Mouse (Mus musculus): ENCODE data around the gene Eml5. TPM values are rescaled to one million over a fixed set of nuclear protein-coding genes. Genes with fewer than 3 reads are reported as not detected.

Eml5 gene
- polyA plus RNA-seq (2014; fragmentation: Nextera tagmentation; extraction: Ambion mirVana) = 4.3 and 4.9 TPM in 2 replicates

DNA sequence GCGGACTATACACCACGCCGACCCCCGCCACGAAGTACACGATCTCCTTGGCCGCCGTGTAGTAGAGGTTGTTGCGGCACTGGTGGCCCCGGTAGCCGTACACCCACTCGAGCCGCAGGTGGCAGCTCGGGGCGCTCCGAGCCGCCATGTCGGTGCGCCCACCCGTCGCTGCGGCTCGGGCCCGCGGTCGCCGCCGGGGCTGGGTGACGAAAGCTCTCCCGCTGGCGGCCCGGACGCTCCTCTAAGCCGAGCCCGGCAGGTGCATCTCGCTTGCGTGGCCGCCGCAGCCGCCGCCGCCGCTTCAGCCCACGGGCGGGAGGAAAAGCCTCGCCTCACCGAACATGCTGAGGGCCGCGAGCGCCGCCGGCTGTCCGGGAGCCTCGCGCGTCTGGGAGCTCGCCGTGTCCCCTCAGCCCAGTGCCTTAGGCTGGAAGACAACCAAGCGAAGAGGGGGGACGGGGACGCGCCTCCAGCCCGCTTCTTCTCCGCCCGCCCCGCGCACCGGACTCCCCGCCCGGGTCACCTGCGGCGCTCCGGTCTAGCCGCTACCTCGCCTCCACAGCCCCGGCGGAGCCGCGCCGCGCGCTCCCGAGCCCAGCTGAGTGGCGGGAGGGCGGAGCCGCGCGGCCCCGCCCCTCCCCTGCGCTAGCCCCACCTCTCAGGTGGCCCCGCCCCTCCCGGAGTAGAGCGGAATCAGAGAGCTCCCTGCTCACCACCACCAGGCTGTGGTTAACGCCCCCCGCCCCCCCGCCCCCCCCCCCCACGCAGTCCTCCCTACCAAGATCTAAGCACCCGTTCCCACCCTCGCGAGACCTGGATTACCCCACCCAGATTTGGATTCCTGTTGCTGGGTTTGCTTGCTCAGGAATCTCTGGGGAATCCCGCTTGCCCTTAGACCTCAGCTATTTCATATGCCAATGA lies at the start of gene Eml5:
Gene Eml5 (minus strand): TSS at position 604 of the 921 bp plus-strand sequence.
- H3K4me1 ChIP-seq (ENCODE audit: insufficient read depth) = no peaks in the 10 kb centered on the region
- DNase-seq = peak; percentile 84
- no peak within 1 kb of the TSS; the same call in 1 of the 2 replicates for H3K27ac ChIP-seq (ENCODE audit: low read depth)
- H3K4me3 ChIP-seq (ENCODE audit: low read depth, low read length) = peak within 1 kb of the TSS; percentile 75
- under 1% methylated on average over 100 of the region's 101 CpGs for WGBS
- H3K36me3 ChIP-seq (ENCODE audit: insufficient read depth) = no peaks in the 10 kb centered on the region
- peak; percentile 94 for ATAC-seq (ENCODE audit: insufficient read depth)
- peaks cover 13% of the 10 kb centered on the region; the same call in 1 of the 2 replicates for H3K27me3 ChIP-seq (ENCODE audit: insufficient read depth, low read length)
- H3K4me2 ChIP-seq = peak within 1 kb of the TSS; percentile 77
- H3K9ac ChIP-seq = peak within 1 kb of the TSS; percentile 50
- no peaks in the 10 kb centered on the region for H3K9me3 ChIP-seq (ENCODE audit: low read depth, low read length)
- no peak for TF ChIP-seq CTCF (IDR thresholded peaks at IDR 0.05; ENCODE audit: low read depth)

DNA sequence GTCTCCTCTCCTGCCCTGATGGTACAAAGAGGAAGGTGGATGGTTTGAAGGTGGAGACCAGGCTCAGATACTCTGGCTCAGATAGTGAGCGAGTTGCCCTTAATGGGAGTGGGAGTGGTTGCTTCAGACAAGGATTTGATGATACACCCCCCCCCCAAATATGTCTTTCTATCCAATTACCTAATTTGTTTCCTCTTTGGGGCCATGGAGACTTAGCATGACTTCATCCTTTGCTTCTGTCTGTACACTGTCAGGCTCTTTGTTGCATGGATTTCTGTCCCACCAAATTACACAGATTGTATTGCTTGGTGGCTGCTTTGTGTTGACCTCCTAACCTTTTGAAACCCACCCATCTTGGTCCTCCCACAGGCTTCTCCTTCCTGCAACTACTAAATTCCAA lies 31.6 kb upstream of the Eml5 start:
- H3K9me3 ChIP-seq (ENCODE audit: low read depth, low read length) = no peaks in the 10 kb centered on the region
- H3K27ac ChIP-seq (ENCODE audit: low read depth) = no peak overlapping the region
- WGBS = 96% methylated on average over 1 of the region's 1 CpGs
- H3K27me3 ChIP-seq (ENCODE audit: insufficient read depth, low read length) = no peaks in the 10 kb centered on the region
- no peak for ATAC-seq (ENCODE audit: insufficient read depth)
- H3K4me3 ChIP-seq (ENCODE audit: low read depth, low read length) = no peak overlapping the region
- H3K36me3 ChIP-seq (ENCODE audit: insufficient read depth) = no peaks in the 10 kb centered on the region
- H3K9ac ChIP-seq = no peak overlapping the region
- no peaks in the 10 kb centered on the region for H3K4me1 ChIP-seq (ENCODE audit: insufficient read depth)
- no peak for TF ChIP-seq CTCF (IDR thresholded peaks at IDR 0.05; ENCODE audit: low read depth)
- H3K4me2 ChIP-seq = no peak overlapping the region
- no peak for DNase-seq

DNA sequence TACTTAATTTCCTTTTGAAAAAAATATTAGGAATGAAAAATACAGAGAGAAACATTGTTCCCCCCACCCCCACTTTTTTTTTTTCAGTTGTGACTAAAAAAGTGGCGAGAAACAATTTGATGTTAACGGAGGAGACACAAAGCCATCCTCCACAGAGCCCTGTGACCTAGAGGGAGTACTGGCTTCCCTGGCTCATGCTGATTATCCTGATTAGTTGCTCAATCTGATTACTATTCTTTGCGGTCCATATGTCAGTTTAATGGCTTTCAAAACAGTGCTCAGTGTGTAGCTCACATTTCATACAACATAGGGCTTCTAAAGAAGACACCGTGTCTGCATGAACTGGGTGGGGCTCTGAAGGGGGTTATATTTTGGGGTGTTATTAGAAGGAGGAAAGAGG lies 31.2 kb upstream of the Eml5 start:
- DNase-seq = no peak
- no peak for ATAC-seq (ENCODE audit: insufficient read depth)

DNA sequence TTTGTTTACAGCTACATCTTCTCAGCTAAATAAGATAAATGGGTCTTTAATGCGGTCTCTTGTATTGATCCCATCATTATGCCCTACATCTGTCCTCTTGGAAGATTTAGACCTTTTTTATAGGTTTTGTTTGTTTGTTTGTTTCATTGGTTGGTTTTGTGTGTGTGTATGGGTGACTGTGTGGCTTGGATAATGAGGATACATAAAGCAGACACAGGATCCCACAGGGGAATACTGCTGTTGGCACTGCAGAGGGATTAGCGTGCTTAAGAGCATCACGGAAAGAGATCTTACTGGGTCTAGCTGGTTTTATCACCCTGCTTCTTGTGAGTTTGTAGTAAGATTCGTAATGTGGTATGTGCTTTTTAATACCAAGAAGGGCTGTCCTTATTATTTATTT lies 29.9 kb upstream of the Eml5 start:
- no peak for TF ChIP-seq CTCF (IDR thresholded peaks at IDR 0.05; ENCODE audit: low read depth)
- no peak overlapping the region for H3K4me3 ChIP-seq (ENCODE audit: low read depth, low read length)
- H3K9ac ChIP-seq = no peak overlapping the region
- no peak overlapping the region for H3K27ac ChIP-seq (ENCODE audit: low read depth)
- H3K27me3 ChIP-seq (ENCODE audit: insufficient read depth, low read length) = no peaks in the 10 kb centered on the region
- H3K4me1 ChIP-seq (ENCODE audit: insufficient read depth) = no peaks in the 10 kb centered on the region
- no peaks in the 10 kb centered on the region for H3K36me3 ChIP-seq (ENCODE audit: insufficient read depth)
- ATAC-seq (ENCODE audit: insufficient read depth) (no peak), DNase-seq (no peak)
- no peak overlapping the region for H3K4me2 ChIP-seq
- no peaks in the 10 kb centered on the region for H3K9me3 ChIP-seq (ENCODE audit: low read depth, low read length)
- 86% methylated on average over 4 of the region's 4 CpGs for WGBS

More for the DNA sequence above, 31.2 kb upstream of the Eml5 start:
- no peak overlapping the region for H3K27ac ChIP-seq (ENCODE audit: low read depth)
- H3K4me1 ChIP-seq (ENCODE audit: insufficient read depth) = no peaks in the 10 kb centered on the region
- H3K4me2 ChIP-seq = no peak overlapping the region
- no peak overlapping the region for H3K4me3 ChIP-seq (ENCODE audit: low read depth, low read length)
- no peaks in the 10 kb centered on the region for H3K9me3 ChIP-seq (ENCODE audit: low read depth, low read length)
- no peaks in the 10 kb centered on the region for H3K27me3 ChIP-seq (ENCODE audit: insufficient read depth, low read length)
- no peak for TF ChIP-seq CTCF (IDR thresholded peaks at IDR 0.05; ENCODE audit: low read depth)
- no peaks in the 10 kb centered on the region for H3K36me3 ChIP-seq (ENCODE audit: insufficient read depth)
- no peak overlapping the region for H3K9ac ChIP-seq
- WGBS = 89% methylated on average over 4 of the region's 4 CpGs

DNA sequence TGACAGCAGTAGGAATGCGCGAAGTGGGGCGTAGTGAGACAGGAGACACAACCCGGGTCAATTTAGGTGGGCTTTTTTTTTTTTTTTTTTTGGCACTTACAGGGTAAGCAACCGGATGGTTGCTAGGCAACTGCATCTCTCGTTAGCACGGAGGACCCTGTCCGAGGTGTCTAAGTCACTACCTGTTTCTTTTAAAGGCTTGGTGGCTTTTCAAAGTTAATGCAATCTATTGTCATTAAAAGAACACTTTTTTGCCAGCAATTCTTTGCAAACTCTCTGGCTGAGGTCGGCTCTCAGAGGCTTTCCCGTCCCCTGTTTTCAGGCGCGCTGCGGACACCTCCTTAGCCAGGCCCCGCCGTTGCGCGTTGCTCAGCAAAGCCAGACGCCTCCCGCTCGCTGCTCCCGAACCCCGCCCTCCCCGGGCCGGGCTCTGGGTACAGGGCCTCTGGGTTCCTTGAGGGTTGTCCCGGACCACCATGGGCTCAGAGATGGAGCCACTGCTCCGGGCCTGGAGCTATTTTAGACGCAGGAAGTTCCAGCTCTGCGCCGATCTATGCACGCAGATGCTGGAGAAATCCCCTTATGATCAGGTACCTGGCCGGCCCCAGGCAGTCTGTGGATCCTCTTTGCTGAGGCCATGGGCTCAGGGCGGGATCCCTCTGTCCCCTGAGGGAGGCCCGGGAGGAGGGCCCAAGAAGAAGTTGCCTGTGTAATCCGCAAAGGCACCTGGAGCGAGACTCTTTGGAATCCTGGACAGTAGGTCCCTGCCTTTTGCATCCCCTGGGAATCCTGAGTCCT lies 19.1 kb upstream of the Eml5 start, which contains the start of gene Ttc8:
Gene Ttc8 (plus strand): TSS at position 381 of the 798 bp plus-strand sequence.
- H3K4me2 ChIP-seq = peak within 1 kb of the TSS; percentile 73
- H3K27me3 ChIP-seq (ENCODE audit: insufficient read depth, low read length) = 0 out of 2 replicates have a peak, but pooled peaks cover 4% of the 10 kb centered on the region
- H3K36me3 ChIP-seq (ENCODE audit: insufficient read depth) = no peaks in the 10 kb centered on the region
- ATAC-seq (ENCODE audit: insufficient read depth) (peak; percentile 100), DNase-seq (peak; percentile 94)
- peak within 1 kb of the TSS; percentile 64; the same call in 1 of the 2 replicates for H3K27ac ChIP-seq (ENCODE audit: low read depth)
- WGBS = under 1% methylated on average over 35 of the region's 35 CpGs
- no peaks in the 10 kb centered on the region for H3K4me1 ChIP-seq (ENCODE audit: insufficient read depth)
- no peaks in the 10 kb centered on the region for H3K9me3 ChIP-seq (ENCODE audit: low read depth, low read length)
- peak within 1 kb of the TSS; percentile 68 for H3K9ac ChIP-seq
- peak within 1 kb of the TSS; percentile 64 for H3K4me3 ChIP-seq (ENCODE audit: low read depth, low read length)
- no peak for TF ChIP-seq CTCF (IDR thresholded peaks at IDR 0.05; ENCODE audit: low read depth)

DNA sequence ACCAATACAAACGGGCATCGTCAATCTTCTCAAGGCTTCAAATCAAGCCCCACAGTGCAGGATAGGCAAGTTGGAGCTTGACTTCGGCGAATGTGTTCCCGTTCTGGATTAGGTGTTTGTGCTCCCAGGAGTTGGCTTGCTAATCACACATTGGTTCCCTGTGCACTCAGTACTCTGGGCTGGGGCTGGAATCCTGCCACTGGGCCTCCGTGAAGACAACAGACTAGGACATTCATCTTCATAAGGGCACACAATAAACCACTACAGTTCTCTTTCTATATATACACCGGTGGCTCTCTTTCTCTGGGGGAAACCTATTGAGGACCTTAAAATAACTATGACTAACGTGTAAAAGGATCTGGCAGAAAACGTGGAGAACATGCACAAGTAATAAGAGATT lies 8.8 kb upstream of the Eml5 start:
- Histone ChIP-seq H3K36me3 (ENCODE audit: insufficient read depth) (no peaks in the 10 kb centered on the region), H3K27me3 (ENCODE audit: insufficient read depth, low read length) (no peaks in the 10 kb centered on the region), H3K9me3 (ENCODE audit: low read depth, low read length) (no peaks in the 10 kb centered on the region), H3K4me1 (ENCODE audit: insufficient read depth) (no peaks in the 10 kb centered on the region), H3K4me2 (no peak overlapping the region), H3K27ac (ENCODE audit: low read depth) (no peak overlapping the region), H3K4me3 (ENCODE audit: low read depth, low read length) (no peak overlapping the region), H3K9ac (no peak overlapping the region)
- DNase-seq = no peak
- WGBS = 65% methylated on average over 9 of the region's 9 CpGs
- no peak for TF ChIP-seq CTCF (IDR thresholded peaks at IDR 0.05; ENCODE audit: low read depth)
- no peak for ATAC-seq (ENCODE audit: insufficient read depth)
